Mouse (Mus musculus) A20 (cell line): Measurements from ENCODE around the gene Clip2.
"Not testable (repeated sequence)": the region's sequence is repeated elsewhere in the genome, so short reads cannot be mapped to it uniquely, and the experiment has no call there.

Experiments
- DNase-seq: peaks from one replicate; pipeline ENCODE4 v3.0.0-alpha.2; 2011; ENCODE audit warnings: low read depth, low spot score

Clip2 gene

DNA sequence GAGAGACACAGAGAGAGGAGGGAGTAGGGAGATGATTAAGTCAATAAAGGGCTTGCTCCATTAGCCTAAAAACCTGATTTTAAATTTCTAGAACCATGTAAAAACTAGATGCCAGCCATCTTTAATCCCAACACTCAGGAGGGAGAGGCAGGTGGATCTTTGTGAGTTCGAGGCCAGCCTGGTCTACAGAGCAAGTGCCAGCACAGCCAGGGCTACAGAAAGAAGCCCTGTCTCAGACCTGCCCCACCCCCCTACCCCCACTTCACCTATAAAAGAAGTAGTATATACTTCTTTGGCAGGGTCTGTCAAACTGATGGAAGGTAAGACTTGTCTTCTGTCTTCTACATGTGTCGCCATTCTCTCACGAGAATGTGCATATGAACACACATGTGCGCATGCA, 91.7 kb downstream of the Clip2 start:
- no peak for DNase-seq

DNA sequence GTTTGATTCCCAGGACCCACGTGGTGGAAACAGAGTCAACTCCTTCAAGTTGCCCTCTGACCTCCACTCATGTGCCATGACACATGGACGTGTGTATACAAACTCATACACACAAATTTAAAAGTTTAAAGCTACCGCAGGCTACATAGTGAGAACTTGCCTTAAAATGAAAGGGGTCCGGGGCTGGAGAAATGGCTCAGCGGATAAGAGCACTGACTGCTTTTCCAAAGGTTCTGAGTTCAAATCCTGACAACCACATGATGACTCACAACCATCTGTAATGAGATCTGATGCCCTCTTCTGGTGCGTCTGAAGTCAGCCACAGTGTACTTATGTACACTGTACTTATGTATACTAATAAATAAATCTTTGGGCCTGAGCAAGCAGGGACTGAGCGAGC, 93.1 kb downstream of the Clip2 start:
- DNase-seq: no peak

DNA sequence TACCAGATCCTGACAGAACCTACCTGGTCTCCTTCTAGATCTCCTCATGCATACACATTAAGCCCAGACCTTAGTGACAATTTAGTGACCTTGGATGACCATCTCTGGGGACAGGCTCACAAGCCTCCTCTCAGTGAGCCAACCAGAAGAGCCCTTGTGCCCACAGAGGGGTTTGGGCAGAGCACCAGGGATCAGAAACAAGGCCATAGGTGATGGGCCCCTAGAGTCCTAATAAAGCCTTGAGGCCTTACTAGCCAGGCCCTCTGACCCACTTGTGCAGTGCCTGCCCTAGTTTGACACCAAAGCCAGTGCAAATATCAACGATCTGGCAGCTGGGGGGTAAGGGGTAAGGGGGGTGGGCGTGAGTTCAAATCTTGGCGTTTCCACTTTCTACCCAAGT, 93.8 kb downstream of the Clip2 start:
- DNase-seq: no peak

DNA sequence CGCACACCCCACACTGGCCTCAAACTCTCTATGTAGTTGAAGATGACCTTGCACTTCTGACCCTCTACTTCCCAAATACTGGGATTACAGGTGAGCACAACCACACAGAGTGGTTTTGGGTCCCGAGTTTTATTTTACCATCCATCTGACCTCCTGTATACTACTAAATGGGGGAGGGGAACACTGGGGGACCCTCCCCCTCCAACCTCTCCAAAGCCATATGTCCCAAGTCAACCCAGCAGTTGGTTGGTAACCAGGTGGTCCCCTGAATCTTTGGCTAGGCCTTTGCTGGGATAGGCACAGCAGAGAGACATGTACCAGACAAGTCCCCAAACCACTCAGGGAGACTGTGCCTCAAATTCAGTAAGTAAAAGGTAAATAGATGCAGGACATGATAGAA, 94.9 kb downstream of the Clip2 start:
- no peak for DNase-seq

DNA sequence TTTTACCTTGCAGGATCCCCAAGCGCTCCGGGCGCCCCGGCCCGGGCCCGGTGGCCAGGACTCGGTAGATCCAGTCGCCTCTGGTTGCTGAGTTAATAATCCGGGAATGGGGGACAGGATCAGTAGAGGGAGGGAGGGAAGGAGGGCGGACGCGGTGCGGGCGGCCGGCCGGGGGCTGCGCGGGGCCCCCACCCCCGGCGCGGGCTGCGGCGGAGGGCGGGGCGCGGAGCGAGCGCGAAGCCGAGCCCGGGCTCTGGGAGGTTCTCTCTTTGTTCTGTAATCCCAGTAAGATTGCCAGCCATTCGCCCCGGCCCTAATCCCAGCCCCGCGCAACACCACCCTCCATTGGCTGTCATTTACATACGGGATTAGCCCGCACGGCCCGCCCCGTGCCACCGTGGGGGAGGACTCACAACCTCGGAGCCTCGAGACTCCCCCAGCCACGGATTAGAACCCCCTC, 95.7 kb downstream of the Clip2 start, which contains the start of gene Gtf2ird1:
Gene Gtf2ird1, minus strand, starts transcription at position 214 of the 460 bp plus-strand sequence.
- DNase-seq: peak; percentile 72

DNA sequence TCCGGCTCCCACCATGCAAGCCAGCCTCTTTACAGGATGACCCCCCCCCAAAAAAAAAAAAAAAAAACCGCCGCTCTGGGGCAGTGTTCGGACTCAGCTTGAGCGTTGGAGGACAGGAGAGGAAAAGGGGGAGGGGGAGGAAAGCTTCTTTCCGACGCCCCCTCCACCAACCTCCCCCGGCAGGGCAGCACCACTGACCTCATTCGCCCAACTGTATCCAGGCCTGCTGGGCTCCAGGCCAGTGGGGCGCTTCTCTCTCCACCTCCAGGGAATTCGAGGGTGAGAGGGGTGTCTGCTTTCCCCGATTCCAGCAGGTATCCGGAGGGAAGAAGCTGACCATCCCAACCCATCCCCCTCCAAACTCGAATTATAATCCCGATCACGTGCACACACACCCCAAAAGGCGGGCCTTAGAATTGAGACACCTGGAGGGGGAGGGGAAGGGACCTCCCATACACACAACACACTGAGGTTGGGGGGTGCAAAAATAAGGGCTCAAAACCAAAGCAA, 96.3 kb downstream of the Clip2 start:
- peak; percentile 76 for DNase-seq

DNA sequence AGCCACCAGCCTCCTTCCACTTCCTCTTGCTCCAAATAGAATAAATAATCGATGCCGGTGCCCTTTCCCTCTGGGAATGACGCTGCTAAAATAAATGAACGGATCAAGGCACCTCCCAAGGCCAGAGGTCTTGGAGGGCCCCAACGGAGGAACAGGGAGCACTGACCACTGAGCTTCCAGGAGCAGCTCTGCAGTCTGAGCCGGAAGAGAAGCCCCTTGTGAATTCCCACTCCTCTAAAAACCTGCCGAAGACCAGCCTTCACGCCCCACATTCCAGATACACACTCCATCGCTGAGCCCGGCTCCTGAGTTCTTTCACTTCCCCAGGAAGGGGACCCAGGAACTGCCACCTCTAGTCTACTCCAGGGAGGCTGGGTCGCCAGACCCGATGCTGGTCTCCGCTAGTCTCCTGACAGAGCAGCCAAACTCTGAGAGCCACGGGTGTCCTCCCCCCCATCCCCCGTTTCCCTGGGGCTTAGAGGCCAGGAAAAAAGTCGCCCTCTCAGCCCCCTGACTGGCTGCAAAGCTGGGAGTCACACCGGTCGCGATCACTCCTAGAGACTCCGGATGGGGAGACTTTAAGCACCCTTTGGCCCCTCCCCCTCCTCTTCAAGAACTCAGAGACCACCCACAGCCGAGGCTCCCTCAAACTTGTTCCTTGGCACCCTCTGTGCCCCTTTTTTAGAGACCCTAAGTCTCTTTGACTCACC, 96.9 kb downstream of the Clip2 start:
- DNase-seq: peak; percentile 65

DNA sequence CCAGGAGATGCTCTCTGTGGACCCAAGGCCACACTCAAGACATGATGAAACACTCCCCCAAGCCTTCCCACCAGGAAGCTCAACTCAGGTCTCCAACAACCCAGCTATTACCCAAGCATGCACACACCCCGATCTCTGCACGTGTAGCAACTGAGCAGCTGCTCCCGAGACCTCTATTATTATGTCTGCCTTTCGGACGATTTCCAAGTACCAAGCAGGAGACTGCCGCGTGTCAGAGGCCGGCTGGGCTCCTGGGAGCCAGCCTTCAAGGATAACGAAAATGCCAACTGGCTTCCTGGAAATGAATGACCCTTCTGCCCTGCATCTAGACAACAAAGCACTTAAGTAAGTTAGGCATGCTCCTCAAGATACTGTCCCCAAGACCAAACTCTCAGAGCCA, 97.8 kb downstream of the Clip2 start:
- DNase-seq: no peak

DNA sequence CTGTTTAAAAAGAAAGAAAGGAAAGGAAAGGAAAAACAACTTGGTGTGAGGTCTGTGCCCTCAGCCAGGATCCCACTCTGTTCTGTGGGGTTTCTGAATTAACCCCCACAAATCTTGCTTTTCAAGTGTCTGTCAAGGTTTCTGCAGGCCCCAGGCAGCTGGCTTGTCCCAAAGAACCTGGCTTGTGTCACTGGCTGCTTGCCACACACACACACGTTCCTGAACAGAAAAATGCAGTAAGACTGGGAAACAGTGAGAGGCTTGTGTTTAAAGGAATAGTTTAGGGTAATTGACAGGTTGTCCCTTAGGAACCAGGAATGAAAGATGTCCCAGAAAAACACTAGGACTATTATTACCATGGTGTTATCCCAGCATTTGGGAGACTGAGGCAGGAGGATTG, 98.7 kb downstream of the Clip2 start:
- DNase-seq: no peak

DNA sequence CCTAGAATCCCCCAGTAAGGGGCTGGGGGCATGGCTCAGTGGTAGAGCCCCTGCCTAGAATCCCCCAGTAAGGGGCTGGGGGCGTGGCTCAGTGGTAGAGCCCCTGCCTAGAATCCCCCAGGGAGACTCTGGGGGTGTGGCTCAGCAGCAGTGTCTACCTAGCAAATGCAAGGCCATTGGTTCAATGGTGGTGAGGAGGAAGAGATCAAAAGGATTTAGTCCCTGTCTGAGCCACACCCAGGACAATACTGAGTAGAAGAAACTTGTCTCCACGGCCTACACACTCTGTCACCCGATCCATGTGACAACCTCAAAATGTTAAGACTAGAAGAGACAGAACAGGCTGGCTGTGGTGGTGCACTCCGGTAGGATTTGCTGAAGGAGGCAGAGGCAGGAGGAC, 105.5 kb downstream of the Clip2 start:
- not testable (repeated sequence) for DNase-seq

DNA sequence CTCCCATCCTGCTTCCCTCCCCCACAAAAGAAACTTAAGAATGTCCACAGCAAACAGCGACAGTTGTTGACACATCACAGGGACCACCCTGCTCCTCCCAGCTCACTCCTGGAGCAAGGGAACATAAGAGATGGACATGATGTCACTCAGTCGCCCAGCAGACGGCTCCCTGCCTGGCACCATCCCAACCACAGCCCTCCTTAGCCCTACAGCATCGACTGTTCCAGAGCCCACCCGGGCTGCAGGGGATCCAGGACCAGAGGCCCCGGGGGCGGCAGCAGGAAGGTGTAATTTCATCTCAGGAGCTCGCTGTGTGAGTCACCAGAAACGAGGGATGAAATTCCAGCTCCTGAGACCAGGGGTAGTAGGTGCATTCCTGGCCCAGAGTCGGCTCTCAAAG, 106.3 kb downstream of the Clip2 start:
- DNase-seq: no peak

DNA sequence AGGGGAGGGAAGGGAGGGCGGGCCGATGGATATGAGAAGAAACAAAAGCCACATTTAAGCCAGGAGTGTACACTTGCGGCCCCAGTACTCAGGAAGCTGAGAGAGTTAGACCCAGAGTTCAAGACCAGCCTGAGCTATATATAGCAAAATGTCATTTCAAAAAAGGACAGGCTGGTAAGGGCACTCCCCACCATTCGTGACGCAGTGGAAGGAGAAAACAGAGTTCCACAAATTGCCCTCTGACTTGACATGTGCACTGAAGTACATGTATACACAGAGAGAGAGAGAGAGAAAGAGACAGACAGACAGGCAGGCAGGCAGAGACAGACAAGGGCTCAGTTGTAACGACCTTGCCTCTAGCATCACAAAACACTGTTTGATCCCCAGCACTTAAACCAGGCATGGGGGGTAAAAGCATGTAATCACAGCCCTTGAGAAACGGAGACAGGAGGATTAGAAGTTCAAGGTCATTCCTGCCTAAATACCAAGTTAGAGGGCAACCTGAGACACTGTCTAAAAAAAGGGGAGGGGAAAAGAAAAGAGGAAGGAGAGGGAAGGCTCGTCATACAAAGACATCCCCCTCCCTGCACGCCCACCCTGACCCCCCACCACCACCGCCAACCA, 106.9 kb downstream of the Clip2 start:
- no peak for DNase-seq

DNA sequence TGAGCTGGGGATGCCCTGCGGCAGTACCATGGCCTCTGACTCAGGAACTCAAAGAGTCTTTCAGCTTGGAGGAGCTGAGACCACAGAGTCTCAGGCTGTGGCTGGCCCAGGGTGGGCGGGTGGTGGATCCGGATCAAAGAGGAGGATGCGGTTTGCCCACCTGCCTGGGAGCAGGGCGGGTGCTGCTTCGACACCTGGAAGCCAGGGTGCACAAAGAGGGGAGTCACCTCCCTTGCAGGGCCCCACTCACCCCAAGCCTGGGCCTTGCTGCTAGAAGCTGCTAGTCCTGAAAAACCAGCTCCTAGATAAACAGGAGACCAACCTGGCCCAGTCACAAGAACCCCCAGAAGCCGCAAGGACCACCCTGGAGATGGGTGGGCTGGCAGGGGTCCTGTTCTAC, 107.8 kb downstream of the Clip2 start:
- DNase-seq: no peak

DNA sequence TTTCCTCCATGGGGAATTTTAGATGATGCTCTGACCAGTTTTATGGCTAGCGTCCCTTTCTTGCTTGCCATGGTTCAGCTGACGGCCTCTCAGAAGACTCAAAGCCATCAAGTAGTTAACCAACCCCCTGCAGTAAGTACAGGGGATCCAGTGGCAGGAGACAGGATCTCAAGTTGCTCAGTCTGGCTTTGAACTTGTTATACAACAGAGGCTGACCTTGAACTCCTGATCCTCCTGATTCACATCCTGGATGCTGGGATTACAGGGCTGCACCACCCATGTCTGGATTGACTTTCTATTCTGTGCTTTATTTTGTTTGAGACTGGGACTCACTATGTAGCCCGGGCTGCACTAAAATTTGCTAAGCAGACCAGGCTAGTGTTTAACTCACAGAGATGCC, 110.2 kb downstream of the Clip2 start:
- DNase-seq: no peak

DNA sequence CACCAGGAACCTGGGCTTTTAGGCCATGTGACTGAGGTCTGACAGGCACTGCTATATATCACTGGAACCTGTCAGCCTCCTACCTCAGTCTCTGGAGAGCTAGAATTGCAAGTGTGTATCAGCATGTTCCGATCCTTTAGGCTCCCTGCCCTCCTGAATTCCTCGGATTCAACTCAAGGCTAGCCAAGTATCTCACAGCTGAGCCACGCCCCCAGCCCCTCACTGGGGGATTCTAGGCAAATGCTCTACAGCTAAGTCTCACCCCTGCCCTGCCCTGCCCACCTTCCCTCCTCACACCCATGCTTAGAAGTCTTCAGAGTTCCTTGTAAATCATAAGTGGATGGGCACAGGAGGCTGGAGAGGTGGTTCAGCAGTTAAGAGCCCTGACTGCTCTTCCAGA, 111.1 kb downstream of the Clip2 start:
- DNase-seq: no peak

DNA sequence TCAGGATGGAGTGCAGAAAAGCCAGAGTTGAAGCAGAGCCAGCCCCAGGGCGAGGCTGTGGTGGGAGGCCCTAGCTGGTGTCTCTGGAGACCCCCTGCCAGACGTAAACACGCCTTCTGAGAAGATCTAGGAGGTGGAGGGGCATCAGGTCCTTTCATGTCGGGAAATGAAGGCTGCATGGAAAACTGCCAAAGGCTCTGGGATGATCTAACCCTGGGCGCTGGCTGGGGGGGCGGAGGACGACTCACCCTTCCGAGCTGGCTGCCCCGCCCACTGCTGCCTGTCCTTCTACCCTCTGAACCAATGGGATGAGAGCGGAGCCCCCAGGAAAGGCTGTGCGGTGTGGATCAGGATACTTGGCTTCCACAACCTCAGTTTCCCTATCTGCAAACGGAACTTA, 112.1 kb downstream of the Clip2 start:
- no peak for DNase-seq

DNA sequence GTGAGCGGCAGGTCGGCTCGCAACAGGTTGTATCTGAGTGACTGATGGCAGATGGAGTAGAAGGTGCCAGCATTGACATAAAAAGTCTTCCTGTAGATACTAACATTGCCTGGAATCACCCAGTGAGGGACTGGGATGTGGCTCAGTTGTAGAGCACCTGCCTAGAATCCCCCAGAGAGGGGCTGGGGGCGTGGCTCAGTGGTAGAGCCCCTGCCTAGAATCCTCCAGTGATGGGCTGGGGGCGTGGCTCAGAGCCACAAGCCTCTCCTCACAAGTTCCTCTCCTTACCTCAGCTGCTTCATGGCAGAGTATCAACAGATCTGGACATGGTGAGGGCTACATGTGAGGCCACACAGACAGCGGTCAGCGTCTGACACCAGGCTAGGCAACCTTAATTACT, 112.8 kb downstream of the Clip2 start:
- no peak for DNase-seq
